Mouse (Mus musculus) ES-Bruce4 (cell line): ENCODE data around the gene Adcy3.

ENCODE experiments used
- CTCF ChIP-seq: IDR thresholded peaks from one replicate; pipeline ENCODE4 v1.8.1; 2011; ENCODE audit warnings: low read depth, low read length
- EP300 ChIP-seq: IDR thresholded peaks from 2 replicates; pipeline ENCODE4 v1.6.1; 2011; ENCODE audit warnings: low read depth, low read length; ENCODE audit not compliant: insufficient read depth
- POLR2A ChIP-seq: IDR thresholded peaks from one replicate; pipeline ENCODE4 v1.8.1; 2011; ENCODE audit warnings: low read length; ENCODE audit not compliant: insufficient read depth

- no peak for TF ChIP-seq CTCF
- no peak for TF ChIP-seq EP300
- no peak for TF ChIP-seq POLR2A
Measured at GRCm38 (mm10) chr12:4157466-4157865, 24.6 kb downstream of the Adcy3 start.
